Mouse (Mus musculus) lung, postnatal 0 days (tissue): ENCODE data around the gene Extl1. TPM values are rescaled to one million over a fixed set of nuclear protein-coding genes. Genes with fewer than 3 reads are reported as not detected.
A peak's percentile ranks its signal among the peaks of the same experiment; 100 is the strongest.

ENCODE experiments used
- ATAC-seq: fragments of 200-750 bp; cut with Nextera tagmentation; 2 replicates; pipeline ENCODE4 v1.8.0; 2017; ENCODE audit warnings: moderate library complexity
- DNase-seq: peaks from one replicate; pipeline ENCODE4 v3.0.0-alpha.2; 2016; ENCODE audit warnings: low spot score
- H3K27ac ChIP-seq: fragments of 300-500 bp; sonication (generic); 2 replicates; pipeline ENCODE4 v1.5.1; 2014; ENCODE audit warnings: antibody characterized with exemption, mild to moderate bottlenecking, low read length, mixed read lengths
- H3K27me3 ChIP-seq: fragments of 300-500 bp; sonication (generic); replicated peaks from 2 replicates; pipeline ENCODE4 v1.6.1; 2014; ENCODE audit warnings: low read length, mixed read lengths; ENCODE audit not compliant: insufficient read depth
- H3K36me3 ChIP-seq: fragments of 300-500 bp; sonication (generic); 2 replicates; pipeline ENCODE4 v1.6.1; 2014; ENCODE audit warnings: low read length, mixed read lengths; ENCODE audit not compliant: insufficient read depth
- H3K4me1 ChIP-seq: fragments of 300-500 bp; sonication (generic); 2 replicates; pipeline ENCODE4 v1.6.1; 2014; ENCODE audit warnings: antibody characterized with exemption, low read depth, low read length, mixed read lengths; ENCODE audit not compliant: insufficient read depth
- H3K4me2 ChIP-seq: fragments of 300-500 bp; sonication (generic); replicated peaks from 2 replicates; pipeline ENCODE4 v1.6.1; 2014; ENCODE audit warnings: low read depth, mild to moderate bottlenecking, low read length, moderate library complexity, mixed read lengths
- H3K4me3 ChIP-seq: fragments of 300-500 bp; sonication (generic); 2 replicates; pipeline ENCODE4 v1.5.1; 2014; ENCODE audit warnings: low read depth, low read length
- H3K9ac ChIP-seq: fragments of 300-500 bp; sonication (generic); replicated peaks from 2 replicates; pipeline ENCODE4 v1.6.1; 2014; ENCODE audit warnings: low read depth, mild to moderate bottlenecking
- H3K9me3 ChIP-seq: fragments of 300-500 bp; sonication (generic); 2 replicates; pipeline ENCODE4 v1.6.1; 2016; ENCODE audit warnings: low read length, mixed read lengths
- CTCF ChIP-seq: IDR thresholded peaks from 2 replicates; pipeline ENCODE4 v1.5.1; 2016; ENCODE audit warnings: antibody characterized with exemption, mild to moderate bottlenecking
- EP300 ChIP-seq: IDR thresholded peaks from 2 replicates; pipeline ENCODE4 v1.6.1; 2016; ENCODE audit warnings: antibody characterized with exemption, mild to moderate bottlenecking, control low read depth
- WGBS: fragments of 180-500 bp; shearing (Covaris S2); extraction: QIAGEN DNeasy Blood & Tissue Kit; methylation state at CpG from one replicate; pipeline ENCODE4 v1.1.7; 2014; 5-methylcytosine and 5-hydroxymethylcytosine counted together
- polyA plus RNA-seq: library from polyadenylated mRNA; unstranded; fragments of >200 nt; fragmentation: Nextera tagmentation; extraction: Ambion mirVana; gene quantifications from 2 replicates; pipeline ENCODE4 v1.2.1, GENCODE M21; 2015

The Extl1 gene
- polyA plus RNA-seq, 1 experiment from 2014 or later: 0.82 TPM

DNA sequence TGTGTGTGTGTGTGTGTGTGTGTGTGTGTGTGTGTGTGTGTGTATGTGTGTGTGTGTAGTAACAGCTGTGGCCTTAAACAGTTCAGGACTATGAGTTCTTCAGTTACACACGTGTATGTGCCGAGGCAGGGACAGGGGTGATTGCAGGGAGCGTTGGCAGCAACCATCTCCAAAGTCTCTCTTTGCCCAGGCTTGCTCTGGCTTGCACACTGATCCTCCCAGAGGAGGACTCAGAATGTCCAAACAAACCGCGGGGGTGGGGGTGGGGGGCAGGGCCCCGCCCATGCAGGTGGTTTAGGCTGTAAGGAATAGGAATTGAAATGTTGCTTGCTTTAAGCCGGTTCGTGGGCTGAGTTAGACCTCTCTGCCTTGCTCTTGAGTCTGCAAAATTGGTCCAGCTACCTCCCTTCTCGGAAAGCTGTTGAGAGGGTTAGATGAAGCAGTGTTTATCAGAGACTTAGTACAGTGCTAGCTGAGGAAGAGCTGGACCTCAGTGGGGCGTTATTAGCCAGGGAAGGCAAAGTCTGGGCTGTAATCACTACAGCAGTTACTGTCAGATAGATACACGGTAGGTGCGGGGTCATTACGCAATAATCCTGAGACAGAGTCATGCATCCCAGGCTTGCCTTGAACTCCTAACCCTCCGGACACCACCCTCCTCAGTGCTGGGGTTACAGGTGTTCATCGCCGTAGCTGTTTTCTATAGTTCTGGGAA is 18.4 kb upstream of the Extl1 start:
- Histone ChIP-seq H3K4me1 (peaks cover 11% of the 10 kb centered on the region; the same call in 1 of the 2 replicates), H3K9me3 (no peaks in the 10 kb centered on the region), H3K27me3 (no peaks in the 10 kb centered on the region), H3K4me2 (peak overlapping the region; percentile 50), H3K9ac (no peak overlapping the region), H3K27ac (no peak overlapping the region), H3K4me3 (no peak overlapping the region), H3K36me3 (no peaks in the 10 kb centered on the region)
- TF ChIP-seq CTCF (no peak), EP300 (no peak)
- ATAC-seq (no peak), DNase-seq (peak; percentile 27)
- 56% methylated on average over 16 of the region's 16 CpGs for WGBS

DNA sequence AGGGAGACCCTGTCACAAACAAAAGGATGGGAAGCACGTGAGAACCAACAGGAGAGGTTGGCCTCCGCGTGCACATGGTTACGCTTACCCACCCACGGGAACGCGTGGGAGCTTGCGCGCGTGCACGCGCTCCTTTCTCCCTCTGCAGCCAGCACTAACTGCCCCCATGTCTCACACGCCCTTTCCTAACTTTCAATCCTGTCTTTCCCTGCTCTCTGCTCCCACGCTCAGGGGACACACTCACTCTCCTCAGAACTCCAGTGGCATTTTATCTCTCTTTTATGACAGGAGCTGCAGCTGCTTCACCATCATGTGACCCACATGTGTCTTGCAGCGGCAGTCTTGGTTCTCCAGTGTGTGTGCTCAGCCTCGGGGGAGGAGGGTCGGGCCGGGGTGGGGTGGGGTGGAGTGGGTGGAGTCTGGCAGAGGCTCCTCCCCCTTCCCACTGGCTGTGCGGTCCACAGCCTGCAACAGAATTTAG is 17.6 kb upstream of the Extl1 start:
- ATAC-seq (peak; percentile 46), DNase-seq (peak; percentile 68)
- Histone ChIP-seq H3K27ac (no peak overlapping the region), H3K4me2 (peak overlapping the region; percentile 50), H3K9me3 (no peaks in the 10 kb centered on the region), H3K4me1 (peaks cover 11% of the 10 kb centered on the region; the same call in 1 of the 2 replicates), H3K4me3 (no peak overlapping the region; the same call in 1 of the 2 replicates), H3K36me3 (no peaks in the 10 kb centered on the region), H3K9ac (no peak overlapping the region), H3K27me3 (no peaks in the 10 kb centered on the region)
- 8% methylated on average over 19 of the region's 19 CpGs for WGBS
- TF ChIP-seq CTCF: no peak
- no peak for TF ChIP-seq EP300

DNA sequence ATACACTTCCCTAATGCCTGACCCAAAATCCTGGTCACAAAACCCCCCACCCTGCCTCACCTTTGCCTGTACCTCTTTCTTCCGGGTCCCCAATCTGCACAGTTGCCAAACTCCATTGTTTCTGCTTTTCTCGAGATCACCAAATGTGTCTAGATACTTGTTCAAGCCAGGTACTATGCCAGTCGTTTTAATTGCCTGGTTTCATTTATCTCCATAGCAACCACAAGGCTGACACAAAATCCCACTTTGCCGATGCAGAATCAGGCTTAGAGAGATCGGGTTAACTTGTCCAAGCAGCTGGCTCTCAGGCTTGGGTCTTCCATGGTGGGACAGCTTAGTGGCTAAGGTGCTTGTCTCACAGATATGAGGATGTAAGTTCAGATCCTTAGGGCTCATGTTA is 16.6 kb upstream of the Extl1 start:
- ATAC-seq (no peak), DNase-seq (no peak)
- Histone ChIP-seq H3K4me1 (peaks cover 11% of the 10 kb centered on the region; the same call in 1 of the 2 replicates), H3K4me2 (no peak overlapping the region), H3K27me3 (no peaks in the 10 kb centered on the region), H3K4me3 (no peak overlapping the region), H3K9me3 (no peaks in the 10 kb centered on the region), H3K9ac (no peak overlapping the region), H3K36me3 (no peaks in the 10 kb centered on the region), H3K27ac (no peak overlapping the region)
- no peak for TF ChIP-seq EP300
- no peak for TF ChIP-seq CTCF
- 32% methylated on average over 5 of the region's 5 CpGs for WGBS

DNA sequence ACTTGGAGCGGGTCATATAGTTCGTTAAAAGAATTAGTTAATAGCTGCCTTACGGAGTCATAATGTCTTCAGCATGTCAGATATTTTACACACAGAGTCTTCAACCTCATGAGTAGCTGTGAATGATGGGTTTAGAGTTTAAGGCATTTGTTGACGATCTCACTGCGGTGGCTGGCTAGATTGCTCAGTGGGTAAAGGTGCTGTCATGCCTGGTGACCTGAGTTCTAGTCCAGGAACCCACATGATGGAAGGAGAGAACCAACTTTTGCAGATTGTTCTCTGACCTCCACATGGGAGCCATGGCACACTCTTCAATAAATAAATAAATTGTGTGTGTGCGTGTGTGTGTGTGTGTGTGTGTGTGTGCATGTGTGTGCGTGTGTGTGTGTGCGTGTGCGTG is 14.1 kb upstream of the Extl1 start:
- Histone ChIP-seq H3K4me3 (no peak overlapping the region), H3K27ac (peak overlapping the region; percentile 70; the same call in 1 of the 2 replicates), H3K9me3 (no peaks in the 10 kb centered on the region), H3K9ac (no peak overlapping the region), H3K36me3 (no peaks in the 10 kb centered on the region), H3K4me1 (peaks cover 11% of the 10 kb centered on the region; the same call in 1 of the 2 replicates), H3K4me2 (no peak overlapping the region), H3K27me3 (no peaks in the 10 kb centered on the region)
- peak; percentile 33 for DNase-seq
- TF ChIP-seq CTCF (no peak), EP300 (no peak)
- no peak for ATAC-seq
- 75% methylated on average over 9 of the region's 9 CpGs for WGBS

DNA sequence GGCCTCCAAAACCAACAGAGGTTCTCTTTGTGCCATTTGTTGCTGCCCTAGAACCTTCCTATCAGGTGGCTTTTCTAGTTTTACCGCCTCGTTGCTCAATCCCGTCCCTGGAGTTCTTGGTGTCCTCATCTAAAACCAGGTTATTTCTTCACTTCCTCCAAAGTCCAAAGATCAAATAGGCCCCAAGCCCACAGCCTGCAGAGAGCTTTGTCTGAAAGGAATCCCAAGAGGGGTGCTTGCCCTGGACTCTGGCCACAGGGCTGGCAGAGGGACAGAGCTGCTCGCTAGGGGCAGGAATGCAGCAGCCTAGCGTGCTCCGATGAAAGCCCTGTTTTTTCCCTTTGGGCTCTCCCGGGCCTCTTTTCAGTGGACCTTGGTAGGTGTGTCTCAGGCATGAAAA is 13.5 kb upstream of the Extl1 start:
- no peaks in the 10 kb centered on the region for H3K36me3 ChIP-seq
- ATAC-seq (peak; percentile 64), DNase-seq (peak; percentile 92)
- H3K9ac ChIP-seq: no peak overlapping the region
- H3K4me3 ChIP-seq: no peak overlapping the region
- no peaks in the 10 kb centered on the region for H3K27me3 ChIP-seq
- H3K27ac ChIP-seq: peak overlapping the region; percentile 70
- H3K4me1 ChIP-seq: peaks cover 8% of the 10 kb centered on the region; the same call in 1 of the 2 replicates
- WGBS: 9% methylated on average over 7 of the region's 7 CpGs
- no peaks in the 10 kb centered on the region for H3K9me3 ChIP-seq
- H3K4me2 ChIP-seq: peak overlapping the region; percentile 88; the same call in 1 of the 2 replicates
- TF ChIP-seq CTCF (peak; percentile 43), EP300 (peak; percentile 80)

DNA sequence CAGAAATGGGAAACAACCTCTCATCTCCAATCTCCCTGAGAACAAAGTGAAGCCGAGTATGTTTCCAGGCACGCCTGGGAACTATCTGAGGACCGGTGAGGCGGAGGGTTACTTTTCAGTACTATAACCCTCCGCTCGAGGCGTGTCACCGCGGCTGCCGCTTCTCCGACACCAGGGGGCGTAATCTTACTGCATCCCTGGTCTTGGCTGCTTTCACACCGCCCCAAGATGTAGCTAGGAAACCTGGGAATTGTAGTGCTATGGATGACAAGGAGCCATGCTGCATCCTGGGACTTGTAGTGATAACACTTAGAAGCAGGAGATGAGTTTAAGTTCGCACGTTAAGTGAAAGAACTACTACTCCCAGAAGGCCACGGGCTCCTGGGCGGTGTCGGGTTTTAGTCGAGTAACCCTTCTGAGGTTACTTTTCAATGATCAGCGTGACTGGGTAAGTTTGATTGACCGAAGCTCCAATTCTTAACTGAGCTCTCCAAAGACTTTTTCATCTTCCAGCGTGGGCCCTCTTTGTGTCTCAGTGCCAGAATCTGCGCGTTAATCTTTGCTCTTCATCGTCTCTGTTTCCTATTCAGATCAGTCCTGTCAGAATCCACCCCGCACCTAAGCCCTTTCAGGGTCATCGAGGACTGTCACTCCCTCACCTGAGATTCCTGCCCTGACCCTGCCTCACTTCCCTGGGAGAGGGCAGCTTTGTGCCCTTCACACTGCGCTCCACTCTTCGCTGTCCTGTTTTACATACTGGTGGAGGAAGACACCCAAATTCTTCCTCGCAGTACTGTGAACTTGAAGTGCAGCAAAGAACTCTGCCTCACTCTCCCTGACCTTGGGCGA is 12.6 kb upstream of the Extl1 start, which contains the start of gene Pafah2:
Gene Pafah2, plus strand, starts transcription at position 344 of the 849 bp plus-strand sequence.
- no peaks in the 10 kb centered on the region for H3K27me3 ChIP-seq
- H3K4me1 ChIP-seq: peaks cover 2% of the 10 kb centered on the region; the same call in 1 of the 2 replicates
- no peaks in the 10 kb centered on the region for H3K36me3 ChIP-seq
- no peaks in the 10 kb centered on the region for H3K9me3 ChIP-seq
- H3K4me3 ChIP-seq: peak within 1 kb of the TSS; percentile 37
- peak within 1 kb of the TSS; percentile 88 for H3K27ac ChIP-seq
- H3K9ac ChIP-seq: peak within 1 kb of the TSS; percentile 12; the same call in 1 of the 2 replicates
- TF ChIP-seq EP300 (peak; percentile 56; the same call in 1 of the 2 replicates), CTCF (peak; percentile 98)
- DNase-seq (peak; percentile 100), ATAC-seq (peak; percentile 96)
- H3K4me2 ChIP-seq: peak within 1 kb of the TSS; percentile 88
- under 1% methylated on average over 31 of the region's 31 CpGs for WGBS
